Mouse (Mus musculus) T-helper 17 cell (primary cell): ENCODE measurements around the gene 6430548M08Rik.

Experiments
- in situ Hi-C, 2 experiments: fragments of 300-600 bp; cut with MboI, MseI; formaldehyde crosslinking; loops; 1 replicate in 1 of 2; 2 replicates in 1 of 2; pipeline ENCODE4 v1.15.1; 2025; ENCODE audit warnings: high pct_unique_total_duplicates in 2 of 2

6430548M08Rik gene

GRCm38 (mm10) chr8:120143911-120144651, 30.1 kb downstream of the 6430548M08Rik start:
- in situ Hi-C loops = loop anchor here in 1 of 2 experiments (5.0 kb wide), 1 partner anchor 1513 kb away; no protein-coding TSS in a partner anchor

GRCm38 (mm10) chr8:120144652-120145301, 30.8 kb downstream of the 6430548M08Rik start:
- in situ Hi-C loops = loop anchor here in 1 of 2 experiments (5.0 kb wide), 1 partner anchor 1513 kb away; no protein-coding TSS in a partner anchor

- in situ Hi-C loops = no loop called here
These were observed 32.1 kb downstream of the 6430548M08Rik start for GRCm38 (mm10) chr8:120146051-120146450.

- in situ Hi-C loops = no loop called here
These were observed 36.1 kb downstream of the 6430548M08Rik start for GRCm38 (mm10) chr8:120150028-120150427.

- in situ Hi-C loops = no loop called here
These were observed 37.2 kb downstream of the 6430548M08Rik start for GRCm38 (mm10) chr8:120151151-120151550.

GRCm38 (mm10) chr8:120152636-120153035, 38.7 kb downstream of the 6430548M08Rik start:
- in situ Hi-C loops = no loop called here

- in situ Hi-C loops = no loop called here
These were observed 46.4 kb downstream of the 6430548M08Rik start for GRCm38 (mm10) chr8:120160366-120160765.

GRCm38 (mm10) chr8:120161658-120162403, 47.9 kb downstream of the 6430548M08Rik start:
- in situ Hi-C loops = no loop called here

- in situ Hi-C loops = no loop called here
These were observed 48.4 kb downstream of the 6430548M08Rik start for GRCm38 (mm10) chr8:120162404-120162752.

GRCm38 (mm10) chr8:120163376-120163775, 49.4 kb downstream of the 6430548M08Rik start:
- in situ Hi-C loops = no loop called here

GRCm38 (mm10) chr8:120164026-120164425, 50.1 kb downstream of the 6430548M08Rik start:
- in situ Hi-C loops = no loop called here

GRCm38 (mm10) chr8:120167136-120167535, 53.2 kb downstream of the 6430548M08Rik start:
- in situ Hi-C loops = no loop called here

GRCm38 (mm10) chr8:120167821-120168220, 53.9 kb downstream of the 6430548M08Rik start:
- in situ Hi-C loops = no loop called here

- in situ Hi-C loops = no loop called here
These were observed 55.2 kb downstream of the 6430548M08Rik start for GRCm38 (mm10) chr8:120169119-120169518.

- in situ Hi-C loops = no loop called here
These were observed 59.2 kb downstream of the 6430548M08Rik start for GRCm38 (mm10) chr8:120173195-120173594.

GRCm38 (mm10) chr8:120174606-120175005, 60.7 kb downstream of the 6430548M08Rik start:
- in situ Hi-C loops = loop anchor here in 1 of 2 experiments (5.0 kb wide), 2 partner anchors 73 to 148 kb away; no protein-coding TSS in a partner anchor

- in situ Hi-C loops = loop anchor here in 1 of 2 experiments (5.0 kb wide), 2 partner anchors 71 to 146 kb away; no protein-coding TSS in a partner anchor
These were observed 62.7 kb downstream of the 6430548M08Rik start for GRCm38 (mm10) chr8:120176605-120177004.

- in situ Hi-C loops = loop anchor here in 1 of 2 experiments (5.0 kb wide), 2 partner anchors 70 to 145 kb away; no protein-coding TSS in a partner anchor
These were observed 63.6 kb downstream of the 6430548M08Rik start, which contains the start of gene Fam92b for GRCm38 (mm10) chr8:120177318-120178123. Gene Fam92b, minus strand, starts transcription at chr8:120177466.

GRCm38 (mm10) chr8:120178124-120178514, 64.2 kb downstream of the 6430548M08Rik start:
- in situ Hi-C loops = loop anchor here in 1 of 2 experiments (5.0 kb wide), 2 partner anchors 69 to 144 kb away; no protein-coding TSS in a partner anchor

GRCm38 (mm10) chr8:120179027-120179431, 65.1 kb downstream of the 6430548M08Rik start:
- in situ Hi-C loops = loop anchor here in 1 of 2 experiments (5.0 kb wide), 2 partner anchors 68 to 143 kb away; no protein-coding TSS in a partner anchor
